Mouse (Mus musculus): ENCODE results near the gene Tnfaip6.

Tnfaip6 gene

DNA sequence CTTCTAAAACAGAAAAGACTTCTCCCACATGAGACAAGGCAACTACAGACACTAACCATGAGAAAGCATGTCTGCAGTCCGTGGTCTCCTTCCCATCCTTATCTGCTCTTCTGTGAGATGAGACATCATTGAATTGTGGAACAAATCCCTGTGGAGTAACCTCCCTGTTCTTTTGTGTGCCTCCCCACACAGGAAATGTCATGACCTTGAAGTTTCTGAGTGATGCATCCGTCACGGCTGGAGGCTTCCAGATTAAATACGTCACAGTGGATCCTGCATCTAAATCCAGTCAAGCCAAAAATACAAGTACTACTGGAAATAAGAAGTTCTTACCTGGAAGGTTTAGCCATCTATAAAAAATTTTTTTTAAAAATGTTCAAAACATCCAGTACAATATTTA, 17.8 kb downstream of the Tnfaip6 start:
- no peak for DNase-seq

DNA sequence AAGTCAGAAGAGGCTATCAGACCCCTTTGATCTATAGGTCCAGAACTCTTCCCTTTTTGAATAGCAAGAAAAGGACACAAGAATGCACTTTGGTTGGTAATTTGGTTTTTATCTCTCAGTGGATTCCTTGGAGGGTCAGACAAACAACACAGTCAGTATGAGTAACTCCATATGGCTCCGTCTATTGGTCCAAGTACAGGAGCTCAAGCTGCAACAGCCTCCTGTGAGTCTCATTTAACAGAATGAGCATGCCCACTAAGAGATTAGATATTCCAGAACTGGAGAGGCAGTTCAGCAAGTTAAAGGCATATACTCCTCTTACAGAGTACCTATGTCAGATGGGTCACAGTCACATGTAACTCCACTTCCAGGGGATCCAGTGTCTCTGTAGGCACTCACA, 19.3 kb downstream of the Tnfaip6 start:
- no peak for DNase-seq

DNA sequence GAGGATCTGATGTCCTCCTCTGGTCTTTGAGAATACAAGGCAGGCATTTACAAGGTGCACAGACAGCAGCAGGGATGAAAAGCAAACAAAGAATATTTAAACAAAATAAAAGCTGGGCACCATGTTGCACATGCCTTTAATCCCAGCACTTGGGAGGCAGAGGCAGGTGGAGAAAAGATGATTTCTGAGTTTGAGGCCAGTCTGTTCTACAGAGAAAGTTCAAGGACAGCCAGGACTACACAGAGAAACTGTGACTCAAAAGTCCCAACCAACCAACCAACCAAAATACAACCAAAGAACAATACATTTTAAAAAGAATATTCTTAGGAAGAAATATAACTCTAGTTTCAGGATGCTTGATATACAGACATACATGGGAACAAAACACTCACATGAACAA, 19.9 kb downstream of the Tnfaip6 start:
- no peak for DNase-seq

DNA sequence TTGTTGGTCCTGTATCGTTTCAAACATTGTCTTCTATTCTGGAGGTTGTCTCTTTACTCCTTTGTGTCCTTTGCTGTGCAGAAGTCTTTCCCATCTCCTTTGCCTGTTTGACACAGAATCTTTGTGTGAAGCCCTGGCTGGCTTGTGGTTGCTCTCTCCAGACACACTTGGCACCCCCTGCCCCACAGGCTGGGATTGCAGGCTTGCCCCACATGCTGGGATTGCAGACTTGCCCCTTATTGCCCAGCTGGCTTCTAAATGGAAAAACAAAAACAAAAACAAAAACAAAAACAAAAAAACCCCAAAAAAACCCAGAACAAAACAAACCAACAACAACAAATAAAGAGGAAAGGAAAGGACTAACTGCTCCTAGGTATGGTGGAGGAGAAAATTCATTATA, 30.8 kb downstream of the Tnfaip6 start:
- DNase-seq, result no peak

DNA sequence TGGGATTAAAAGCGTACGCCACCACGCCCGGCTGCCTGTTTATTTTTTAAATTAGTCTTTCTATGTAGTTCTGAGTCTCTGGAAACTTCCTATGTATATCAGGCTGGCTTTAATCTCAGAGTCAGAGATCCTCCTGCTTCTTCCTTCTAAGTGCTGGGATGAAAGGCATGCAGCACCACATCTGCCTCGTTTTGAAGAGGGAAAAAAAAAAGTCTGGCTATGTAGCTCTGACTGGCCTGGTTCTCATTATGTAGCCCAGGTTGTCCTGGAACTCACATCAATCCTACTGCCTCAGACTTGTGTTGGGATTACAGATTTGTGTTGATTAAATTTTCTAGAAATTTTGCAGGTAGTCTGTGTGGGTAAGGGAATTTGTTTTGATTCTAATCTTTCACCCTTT, 33.0 kb downstream of the Tnfaip6 start:
- DNase-seq, result no peak

DNA sequence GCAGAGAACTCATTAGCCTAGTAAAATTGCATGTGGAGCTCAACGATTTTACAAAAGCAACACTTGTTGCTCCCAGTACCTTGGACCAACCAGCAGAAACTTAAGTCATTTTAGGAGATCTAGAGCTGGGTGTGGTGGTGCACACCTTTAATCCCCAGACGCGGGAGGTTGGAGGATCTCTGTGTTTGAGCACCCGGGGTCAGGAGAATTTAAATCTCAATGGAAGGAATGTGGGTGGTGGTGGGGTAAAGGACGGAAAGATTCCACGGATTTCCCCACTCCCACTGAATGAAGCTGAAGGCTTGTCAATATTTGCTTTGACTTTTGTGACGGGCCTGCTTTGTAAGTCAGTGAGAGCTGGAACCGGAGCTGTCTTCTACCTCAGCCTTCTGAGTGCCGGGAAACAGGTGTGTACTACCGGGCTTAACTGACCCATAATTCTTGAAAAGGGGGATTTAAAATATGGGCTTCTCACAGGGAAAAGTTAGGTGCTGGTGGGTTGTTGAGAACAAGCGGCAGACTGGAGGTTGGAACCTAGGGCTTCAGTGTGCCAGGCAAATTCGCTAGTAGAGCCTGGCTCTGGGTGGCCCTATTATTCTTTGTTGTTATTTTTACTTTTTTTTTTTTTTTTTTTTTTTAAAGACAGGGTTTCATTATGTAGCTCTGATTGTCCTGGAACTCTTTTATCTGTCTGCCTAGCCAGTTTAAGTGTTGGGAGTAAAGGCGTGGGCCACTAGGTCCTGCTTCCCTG, 33.6 kb downstream of the Tnfaip6 start:
- DNase-seq, result no peak

DNA sequence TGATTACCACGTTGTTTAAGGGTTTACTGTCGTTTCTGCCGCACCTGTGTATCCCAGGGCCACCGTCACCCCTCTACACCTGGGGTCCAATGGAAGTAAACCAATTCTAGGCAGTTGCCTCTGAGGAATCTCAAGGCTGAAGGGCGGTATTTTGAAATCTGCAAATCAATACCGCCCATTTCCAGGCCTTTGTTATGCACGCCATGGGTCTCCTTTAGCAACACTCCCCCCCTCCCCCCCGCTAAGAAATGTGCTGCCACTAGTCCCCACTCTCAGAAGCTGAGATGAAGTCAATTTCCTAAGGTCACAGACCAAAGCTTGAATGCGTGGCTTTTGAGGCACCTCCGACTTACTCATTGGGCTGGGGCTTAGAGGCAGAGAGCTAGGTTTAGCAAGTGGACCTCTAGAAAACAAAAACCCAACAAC, 34.3 kb downstream of the Tnfaip6 start:
- no peak for DNase-seq

DNA sequence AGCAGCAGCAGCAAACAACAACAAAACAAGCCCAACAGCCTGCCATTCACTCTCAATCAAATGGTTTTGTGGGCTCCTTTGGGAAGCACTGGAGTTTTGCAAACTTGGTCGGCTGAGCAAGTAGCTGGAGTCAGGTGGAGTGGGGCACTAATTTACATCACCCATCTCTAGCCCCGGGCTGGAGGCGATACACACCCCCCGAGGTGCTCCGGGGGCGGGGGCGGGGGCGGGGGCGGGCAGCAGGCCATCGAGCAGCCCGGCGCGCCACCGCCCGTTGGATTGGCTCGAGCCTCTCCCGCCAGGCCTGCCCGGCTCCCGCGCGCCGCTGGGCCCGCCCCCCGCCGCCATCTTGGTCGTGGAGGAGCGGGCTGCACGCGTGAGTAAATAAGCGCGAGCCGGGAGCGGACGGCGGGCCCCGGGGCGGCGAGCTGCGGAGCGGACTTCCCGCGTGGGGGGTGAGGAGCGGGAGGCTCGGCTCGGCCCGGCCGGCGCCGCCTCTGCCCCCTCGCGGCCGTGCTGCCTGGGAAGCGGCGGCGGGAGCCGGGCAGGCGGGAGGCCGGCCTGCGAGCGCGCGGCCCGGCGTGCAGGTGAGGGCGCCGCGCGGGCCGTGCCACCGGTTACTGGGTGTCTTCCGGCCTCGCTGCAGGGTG, 34.8 kb downstream of the Tnfaip6 start, which contains the start of gene Rif1:
Rif1 (plus strand) TSS at position 342 of the 650 bp plus-strand sequence.
- DNase-seq, result peak; percentile 80

DNA sequence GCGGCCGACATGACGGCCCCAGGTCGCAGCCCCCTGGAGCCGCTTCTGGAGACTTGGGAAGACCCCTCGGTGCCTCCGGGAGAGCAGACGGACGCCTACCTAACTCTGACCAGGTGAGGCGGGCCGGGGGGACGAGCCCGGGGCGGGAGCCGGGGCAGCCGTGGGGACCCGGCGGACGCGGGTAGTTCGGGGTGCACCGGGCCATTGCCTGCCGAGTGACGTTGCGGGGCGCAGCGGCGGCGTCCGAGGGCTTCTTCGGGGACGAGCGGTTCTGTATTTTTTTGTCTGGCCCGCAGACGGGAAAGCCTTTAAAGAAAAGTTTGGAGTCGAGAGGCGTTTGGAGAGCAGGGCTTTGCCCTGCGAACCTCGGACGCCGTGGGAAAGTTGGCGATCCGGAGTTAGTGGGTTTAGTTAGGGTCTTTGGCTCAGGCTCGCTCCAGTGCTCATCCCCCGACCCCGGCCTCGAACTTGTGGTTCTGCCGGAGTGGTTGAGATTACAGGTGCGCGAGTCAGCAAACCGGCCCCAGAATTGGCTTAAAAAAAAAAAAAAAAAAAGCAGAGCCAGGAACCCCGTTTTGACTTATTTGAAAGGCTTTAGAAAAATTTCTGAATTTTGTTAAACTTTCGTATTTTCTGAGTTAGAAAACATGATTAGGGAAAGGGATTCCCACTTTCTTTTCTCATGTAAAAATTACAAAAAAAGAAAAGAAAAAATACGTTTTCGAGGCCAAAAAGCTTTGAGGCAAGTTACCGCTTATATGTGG, 35.5 kb downstream of the Tnfaip6 start:
- no peak for DNase-seq

DNA sequence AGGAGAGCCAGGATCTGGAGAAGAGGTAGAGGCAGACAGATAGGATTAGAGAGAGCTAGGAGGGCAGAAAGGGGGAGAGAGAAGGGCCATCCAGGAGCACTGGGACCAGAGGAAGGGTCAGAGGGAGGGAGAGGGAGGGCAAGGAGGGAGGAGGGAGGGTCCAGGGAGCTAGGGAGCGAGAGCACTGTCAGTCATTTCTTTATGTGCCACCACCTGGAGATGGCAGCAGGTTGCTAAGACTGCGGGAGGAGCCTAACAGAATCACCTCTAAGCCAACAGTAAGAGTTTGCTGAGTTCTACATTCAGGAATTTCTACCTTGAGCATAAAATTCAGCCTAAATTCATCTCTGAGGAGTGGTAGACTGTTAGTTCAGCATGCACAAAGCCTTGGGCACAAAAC, 40.9 kb downstream of the Tnfaip6 start:
- no peak for DNase-seq

DNA sequence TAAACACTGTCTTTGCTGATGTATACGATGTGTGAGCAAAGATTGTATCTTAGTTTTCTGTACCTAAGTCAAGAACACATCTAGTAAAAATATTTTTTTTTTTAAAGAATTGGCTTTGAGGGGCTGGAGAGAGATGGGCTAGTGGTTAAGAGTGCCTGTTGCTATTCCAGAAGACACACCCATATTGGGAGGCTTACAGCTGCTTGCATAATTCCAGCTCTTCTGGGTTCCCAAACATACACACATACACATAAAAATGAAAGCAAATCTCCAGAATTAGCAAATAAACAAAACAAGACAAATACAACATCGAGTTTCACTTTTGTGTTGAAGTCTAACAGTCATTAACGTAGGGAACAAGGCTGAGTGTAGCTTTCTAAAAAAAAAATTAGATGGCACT, 46.2 kb downstream of the Tnfaip6 start:
- no peak for DNase-seq

DNA sequence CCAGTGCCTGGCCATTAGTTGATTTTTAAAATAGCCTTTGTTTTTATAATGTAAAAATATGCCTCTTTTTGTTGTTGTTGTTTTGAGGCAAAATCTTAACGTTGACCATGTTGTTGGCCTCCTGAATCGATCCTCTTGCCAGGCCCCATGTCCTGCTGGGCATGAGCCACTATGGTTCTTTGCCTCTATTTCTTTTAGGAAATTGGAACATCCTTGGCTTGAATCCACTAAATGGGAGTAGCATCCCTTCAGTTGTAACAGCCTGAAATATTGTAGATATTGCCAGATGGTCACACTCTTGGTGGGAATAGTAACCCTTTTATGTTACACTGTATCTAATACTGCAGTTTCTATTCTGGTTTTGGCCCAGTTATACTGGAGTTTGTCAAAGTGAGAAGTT, 46.8 kb downstream of the Tnfaip6 start:
- DNase-seq, result no peak

All from layer of hippocampus, adult 9-11 months (tissue).